Mouse (Mus musculus) liver, embryonic 13.5 days (tissue): ENCODE data around the gene Hus1. TPM values are rescaled to one million over a fixed set of nuclear protein-coding genes. Genes with fewer than 3 reads are reported as not detected.

Experiments
- ATAC-seq: fragments of 200-750 bp; cut with Nextera tagmentation; 2 replicates; pipeline ENCODE4 v1.8.0; 2017; ENCODE audit warnings: low read depth, mild to moderate bottlenecking, moderate number of reproducible peaks, moderate library complexity
- DNase-seq: peaks from one replicate; pipeline ENCODE4 v3.0.0; 2022
- H3K27ac ChIP-seq: fragments of 300-500 bp; sonication (generic); 2 replicates; pipeline ENCODE4 v1.5.1; 2015; ENCODE audit warnings: moderate library complexity, mild to moderate bottlenecking, inconsistent platforms
- H3K27me3 ChIP-seq: fragments of 300-500 bp; sonication (generic); 2 replicates; pipeline ENCODE4 v1.6.1; 2015; ENCODE audit warnings: mild to moderate bottlenecking, inconsistent platforms
- H3K36me3 ChIP-seq: fragments of 300-500 bp; sonication (generic); 2 replicates; pipeline ENCODE4 v1.6.1; 2015; ENCODE audit warnings: mild to moderate bottlenecking, inconsistent platforms
- H3K4me1 ChIP-seq: fragments of 300-500 bp; sonication (generic); replicated peaks from 2 replicates; pipeline ENCODE4 v1.6.1; 2015; ENCODE audit warnings: inconsistent platforms
- H3K4me2 ChIP-seq: fragments of 300-500 bp; sonication (generic); 2 replicates; pipeline ENCODE4 v1.6.1; 2015; ENCODE audit warnings: inconsistent platforms, mild to moderate bottlenecking, moderate library complexity
- H3K4me3 ChIP-seq: fragments of 300-500 bp; sonication (generic); replicated peaks from 2 replicates; pipeline ENCODE4 v1.5.1; 2015; ENCODE audit warnings: mild to moderate bottlenecking, inconsistent platforms
- H3K9ac ChIP-seq: fragments of 300-500 bp; sonication (generic); 2 replicates; pipeline ENCODE4 v1.6.1; 2015; ENCODE audit warnings: mild to moderate bottlenecking, inconsistent platforms
- H3K9me3 ChIP-seq: fragments of 300-500 bp; sonication (generic); replicated peaks from 2 replicates; pipeline ENCODE4 v1.6.1; 2016; ENCODE audit warnings: inconsistent platforms
- WGBS: fragments of 180-500 bp; shearing (Covaris S2); methylation state at CpG from one replicate; pipeline ENCODE4 v1.1.7; 2015; ENCODE audit not compliant: insufficient replicate concordance; 5-methylcytosine and 5-hydroxymethylcytosine counted together
- polyA plus RNA-seq: library from polyadenylated mRNA; unstranded; fragments of >200 nt; fragmentation: Nextera tagmentation; extraction: Ambion mirVana; gene quantifications from 2 replicates; pipeline ENCODE4 v1.2.1, GENCODE M21; 2015

Gene Hus1
- polyA plus RNA-seq, 1 experiment from 2014 or later, result 10.2 TPM

GRCm38 (mm10) chr11:8978154-8978553 is 32.8 kb downstream of the Hus1 start:
- Histone ChIP-seq H3K36me3 (no peaks in the 10 kb centered on the region), H3K27ac (no peak overlapping the region), H3K4me3 (no peak overlapping the region), H3K4me2 (no peak overlapping the region), H3K9ac (no peak overlapping the region), H3K4me1 (no peaks in the 10 kb centered on the region), H3K27me3 (no peaks in the 10 kb centered on the region), H3K9me3 (no peaks in the 10 kb centered on the region)
- ATAC-seq, result no peak
- WGBS, result 57% methylated on average over 4 of the region's 4 CpGs
- DNase-seq, result no peak

GRCm38 (mm10) chr11:8973166-8973565 is 37.8 kb downstream of the Hus1 start, which contains the start of gene Pkd1l1:
TSS of gene Pkd1l1 (minus strand) at chr11:8973266.
- peaks cover 41% of the 10 kb centered on the region for H3K4me1 ChIP-seq
- ATAC-seq (no peak), DNase-seq (no peak)
- no peak within 1 kb of the TSS for H3K4me3 ChIP-seq
- peak within 1 kb of the TSS; percentile 57; the same call in 1 of the 2 replicates for H3K27ac ChIP-seq
- no peaks in the 10 kb centered on the region for H3K9me3 ChIP-seq
- WGBS, result 60% methylated on average over 3 of the region's 3 CpGs
- no peak within 1 kb of the TSS; the same call in 1 of the 2 replicates for H3K9ac ChIP-seq
- no peak within 1 kb of the TSS for H3K4me2 ChIP-seq
- H3K36me3 ChIP-seq, result no peaks in the 10 kb centered on the region
- no peaks in the 10 kb centered on the region for H3K27me3 ChIP-seq

- Histone ChIP-seq H3K4me1 (peaks cover 47% of the 10 kb centered on the region), H3K9ac (peak overlapping the region; percentile 10; the same call in 1 of the 2 replicates), H3K9me3 (no peaks in the 10 kb centered on the region), H3K27me3 (no peaks in the 10 kb centered on the region), H3K4me3 (no peak overlapping the region), H3K4me2 (peak overlapping the region; percentile 38), H3K27ac (peak overlapping the region; percentile 57), H3K36me3 (no peaks in the 10 kb centered on the region)
- DNase-seq (no peak), ATAC-seq (peak; percentile 85)
- WGBS, result 51% methylated on average over 6 of the region's 6 CpGs
Observed at GRCm38 (mm10) chr11:8972093-8972492, 38.9 kb downstream of the Hus1 start.

GRCm38 (mm10) chr11:8970509-8970908 is 40.5 kb downstream of the Hus1 start:
- DNase-seq, result peak; percentile 50
- peak; percentile 83 for ATAC-seq
- Histone ChIP-seq H3K4me1 (peaks cover 52% of the 10 kb centered on the region), H3K4me3 (0 out of 2 replicates have a peak overlapping the region, but pooled peaks have one; percentile 13), H3K27ac (peak overlapping the region; percentile 72), H3K27me3 (no peaks in the 10 kb centered on the region), H3K9ac (peak overlapping the region; percentile 22; the same call in 1 of the 2 replicates), H3K9me3 (no peaks in the 10 kb centered on the region), H3K36me3 (no peaks in the 10 kb centered on the region), H3K4me2 (peak overlapping the region; percentile 54)
- WGBS, result 28% methylated on average over 9 of the region's 9 CpGs

DNA sequence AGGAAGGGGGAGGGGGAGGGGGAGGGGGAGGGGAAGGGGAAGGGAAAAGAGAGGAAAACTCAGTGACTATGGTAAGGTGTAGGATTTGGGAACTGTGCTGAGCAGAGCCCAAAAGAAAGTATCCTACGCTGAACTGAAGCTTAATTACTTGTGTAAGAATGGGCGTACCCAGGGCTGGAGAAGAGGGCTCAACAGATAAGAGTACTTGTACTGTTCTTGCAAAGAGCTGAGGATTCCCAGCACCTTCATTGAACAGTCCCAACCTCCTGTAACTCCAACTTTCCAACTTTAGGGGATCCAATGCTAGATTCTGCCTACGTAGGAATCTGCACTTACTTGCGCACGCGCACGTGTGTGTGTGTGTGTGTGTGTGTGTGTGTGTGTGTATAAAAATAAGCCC is 42.9 kb downstream of the Hus1 start:
- ATAC-seq, result peak; percentile 60
- Histone ChIP-seq H3K4me1 (peaks cover 52% of the 10 kb centered on the region), H3K9ac (no peak overlapping the region), H3K4me3 (no peak overlapping the region), H3K9me3 (no peaks in the 10 kb centered on the region), H3K36me3 (no peaks in the 10 kb centered on the region), H3K27ac (peak overlapping the region; percentile 47; the same call in 1 of the 2 replicates), H3K4me2 (peak overlapping the region; percentile 8; the same call in 1 of the 2 replicates), H3K27me3 (no peaks in the 10 kb centered on the region)
- DNase-seq, result no peak
- WGBS, result 70% methylated on average over 7 of the region's 7 CpGs

- no peak overlapping the region for H3K9ac ChIP-seq
- H3K27ac ChIP-seq, result no peak overlapping the region
- no peak for ATAC-seq
- no peaks in the 10 kb centered on the region for H3K36me3 ChIP-seq
- H3K4me2 ChIP-seq, result no peak overlapping the region
- no peak for DNase-seq
- no peaks in the 10 kb centered on the region for H3K4me1 ChIP-seq
- H3K4me3 ChIP-seq, result no peak overlapping the region
- WGBS, result 66% methylated on average over 10 of the region's 10 CpGs
- no peaks in the 10 kb centered on the region for H3K9me3 ChIP-seq
- no peaks in the 10 kb centered on the region for H3K27me3 ChIP-seq
Observed at GRCm38 (mm10) chr11:8958572-8958971, 52.4 kb downstream of the Hus1 start.

DNA sequence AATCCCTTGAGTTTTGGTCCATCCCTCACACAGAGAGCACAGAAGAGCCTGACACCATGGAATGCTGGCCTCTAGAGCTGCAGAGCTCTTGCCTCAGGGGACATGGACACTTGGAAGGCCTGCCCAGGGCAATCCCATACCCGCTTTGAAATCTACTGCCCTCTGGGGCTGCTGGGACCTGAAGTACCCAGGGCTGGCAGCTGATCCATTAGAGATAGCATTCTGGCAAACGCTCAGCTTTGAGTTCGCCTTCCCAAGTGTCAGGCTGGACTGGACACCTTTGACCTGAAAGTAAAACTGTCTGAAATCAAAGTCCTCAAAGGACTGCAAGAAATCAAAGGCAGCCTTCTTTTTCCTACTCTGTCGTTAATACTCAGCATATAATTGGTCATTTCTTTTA is 52.9 kb downstream of the Hus1 start:
- Histone ChIP-seq H3K27ac (no peak overlapping the region), H3K4me2 (no peak overlapping the region), H3K4me1 (no peaks in the 10 kb centered on the region), H3K9ac (no peak overlapping the region), H3K4me3 (no peak overlapping the region), H3K36me3 (no peaks in the 10 kb centered on the region), H3K27me3 (no peaks in the 10 kb centered on the region), H3K9me3 (no peaks in the 10 kb centered on the region)
- 59% methylated on average over 4 of the region's 4 CpGs for WGBS
- DNase-seq (no peak), ATAC-seq (no peak)

GRCm38 (mm10) chr11:8957023-8957422 is 54.0 kb downstream of the Hus1 start:
- Histone ChIP-seq H3K4me2 (no peak overlapping the region), H3K9me3 (no peaks in the 10 kb centered on the region), H3K4me1 (no peaks in the 10 kb centered on the region), H3K36me3 (no peaks in the 10 kb centered on the region), H3K27me3 (no peaks in the 10 kb centered on the region), H3K9ac (no peak overlapping the region), H3K27ac (no peak overlapping the region), H3K4me3 (no peak overlapping the region)
- ATAC-seq (no peak), DNase-seq (no peak)
- 50% methylated on average over 6 of the region's 6 CpGs for WGBS

- Histone ChIP-seq H3K27me3 (no peaks in the 10 kb centered on the region), H3K9me3 (no peaks in the 10 kb centered on the region), H3K9ac (no peak overlapping the region), H3K27ac (no peak overlapping the region), H3K4me3 (no peak overlapping the region), H3K4me1 (no peaks in the 10 kb centered on the region), H3K4me2 (no peak overlapping the region), H3K36me3 (no peaks in the 10 kb centered on the region)
- whole genome bisulfite sequencing, result 0% methylated on average over 1 of the region's 1 CpGs
- no peak for DNase-seq
- ATAC-seq, result no peak
Observed at GRCm38 (mm10) chr11:8955678-8956077, 55.3 kb downstream of the Hus1 start.

DNA sequence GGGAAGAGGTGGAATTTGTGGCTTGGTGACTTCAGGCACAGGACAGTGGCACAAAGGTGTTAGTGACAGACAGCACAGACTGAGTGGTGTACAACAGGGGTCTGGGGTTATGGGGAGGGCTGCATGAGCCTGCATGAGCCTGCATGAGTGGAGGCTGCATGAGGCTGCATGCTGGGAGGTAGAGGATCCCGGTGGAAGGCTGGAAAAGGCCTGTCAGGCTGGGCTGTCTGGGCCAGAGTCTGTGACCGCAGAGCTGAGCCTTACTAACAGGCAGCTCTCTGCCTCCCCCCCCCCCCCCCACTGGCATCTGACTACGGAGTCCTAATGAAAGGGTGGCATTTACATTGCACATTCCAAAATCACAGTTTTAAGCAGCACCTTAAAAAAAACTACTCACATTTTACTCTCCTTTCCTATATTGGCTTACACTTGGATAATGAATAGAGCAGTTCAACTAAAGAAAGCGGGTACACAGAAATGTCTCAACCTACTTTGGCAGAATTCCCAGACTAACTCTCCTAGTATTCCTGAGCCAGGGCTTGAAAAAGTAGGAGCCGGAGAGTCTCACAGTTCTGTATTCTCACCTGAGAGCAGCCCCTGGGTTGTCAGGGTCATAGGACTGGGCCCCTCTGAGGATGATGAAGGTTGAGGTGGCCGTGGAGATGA is 61.1 kb downstream of the Hus1 start:
- Histone ChIP-seq H3K36me3 (no peaks in the 10 kb centered on the region), H3K27ac (no peak overlapping the region), H3K9me3 (no peaks in the 10 kb centered on the region), H3K4me2 (no peak overlapping the region), H3K9ac (no peak overlapping the region), H3K4me1 (no peaks in the 10 kb centered on the region), H3K4me3 (no peak overlapping the region), H3K27me3 (no peaks in the 10 kb centered on the region)
- DNase-seq, result no peak
- no peak for ATAC-seq
- 67% methylated on average over 6 of the region's 6 CpGs for WGBS

GRCm38 (mm10) chr11:8948871-8949270 is 62.1 kb downstream of the Hus1 start:
- no peaks in the 10 kb centered on the region for H3K9me3 ChIP-seq
- DNase-seq, result no peak
- peaks cover 9% of the 10 kb centered on the region; the same call in 1 of the 2 replicates for H3K4me1 ChIP-seq
- H3K27me3 ChIP-seq, result no peaks in the 10 kb centered on the region
- WGBS, result 29% methylated on average over 3 of the region's 3 CpGs
- H3K27ac ChIP-seq, result no peak overlapping the region
- ATAC-seq, result no peak
- H3K4me3 ChIP-seq, result no peak overlapping the region
- no peak overlapping the region for H3K9ac ChIP-seq
- H3K36me3 ChIP-seq, result no peaks in the 10 kb centered on the region
- H3K4me2 ChIP-seq, result no peak overlapping the region

DNA sequence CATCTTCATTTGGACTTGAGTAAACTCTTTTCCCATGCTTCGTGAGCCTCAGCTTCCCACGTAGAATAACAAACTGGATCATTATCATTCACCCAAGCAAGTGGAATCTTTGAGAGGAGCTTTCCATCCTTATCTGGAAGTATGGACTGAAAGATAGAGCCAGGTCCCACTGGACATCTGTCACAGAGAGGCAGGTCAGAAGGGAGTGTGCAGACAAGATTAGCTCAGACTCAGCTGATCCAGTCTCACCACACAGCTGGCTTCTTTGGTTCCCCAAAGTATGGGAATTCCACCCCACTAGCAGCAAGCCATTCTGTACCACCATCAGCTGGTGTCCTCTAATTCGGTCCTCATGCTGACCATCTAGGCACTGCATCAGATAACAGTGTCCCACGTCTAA is 66.9 kb downstream of the Hus1 start:
- no peak for DNase-seq
- H3K9me3 ChIP-seq, result no peaks in the 10 kb centered on the region
- no peaks in the 10 kb centered on the region for H3K36me3 ChIP-seq
- no peaks in the 10 kb centered on the region for H3K27me3 ChIP-seq
- no peak overlapping the region for H3K27ac ChIP-seq
- H3K4me3 ChIP-seq, result no peak overlapping the region
- H3K4me1 ChIP-seq, result peaks cover 12% of the 10 kb centered on the region; the same call in 1 of the 2 replicates
- 36% methylated on average over 4 of the region's 4 CpGs for WGBS
- ATAC-seq, result peak; percentile 84
- H3K4me2 ChIP-seq, result no peak overlapping the region
- H3K9ac ChIP-seq, result no peak overlapping the region
